Mouse (Mus musculus): ENCODE results near the gene Slc35e1. TPM values are rescaled to one million over a fixed set of nuclear protein-coding genes. Genes with fewer than 3 reads are reported as not detected.

Slc35e1 gene
- 7.9 and 9.8 TPM in 2 replicates for polyA plus RNA-seq (2015; fragmentation: Nextera tagmentation; extraction: Ambion mirVana)

DNA sequence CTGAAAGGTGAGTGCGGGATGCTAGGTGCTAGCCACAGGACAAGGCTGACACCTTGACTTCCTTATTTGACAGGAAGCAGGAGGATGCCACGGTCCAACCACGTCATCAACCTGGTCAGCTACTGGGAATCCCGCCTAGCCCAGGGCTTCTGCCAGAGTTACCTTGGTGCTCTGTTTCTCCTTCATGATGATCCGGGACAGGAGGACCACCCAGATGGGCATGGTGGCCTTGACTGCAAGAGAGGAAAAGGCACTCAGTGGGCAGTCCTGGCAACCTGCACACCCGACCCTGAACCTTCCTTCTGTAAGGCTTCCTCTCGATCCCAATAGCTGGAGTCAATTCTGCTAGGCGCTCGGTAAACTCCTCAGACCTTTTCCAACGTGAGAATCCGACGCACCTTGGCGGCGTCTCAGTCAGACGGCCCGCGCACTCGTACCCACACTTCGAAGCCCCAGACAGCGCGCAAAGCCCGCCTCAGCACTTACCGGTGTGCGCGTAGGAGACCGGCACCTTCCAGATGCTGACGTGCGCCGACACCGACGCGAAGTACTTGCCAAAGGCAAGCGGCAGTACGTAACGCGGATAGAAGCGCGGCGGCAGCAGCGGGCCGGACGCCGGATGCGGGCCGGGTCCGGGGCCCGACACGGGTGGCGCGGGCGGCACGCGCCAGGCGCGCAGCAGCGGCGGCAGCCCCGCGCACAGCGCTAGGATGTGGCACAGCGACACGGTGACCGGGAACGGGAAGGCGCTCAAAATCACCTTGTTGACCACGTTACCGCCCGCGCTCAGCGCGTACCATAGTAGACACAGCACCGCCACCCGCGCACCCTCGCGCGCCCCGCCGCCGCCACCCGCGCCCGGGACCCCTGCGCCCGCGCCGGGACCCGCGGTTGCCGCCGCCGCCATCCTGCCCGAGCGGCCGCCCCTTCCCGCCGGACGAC lies at the start of gene Slc35e1:
Gene Slc35e1, minus strand, starts transcription at position 935 of the 942 bp plus-strand sequence.

DNA sequence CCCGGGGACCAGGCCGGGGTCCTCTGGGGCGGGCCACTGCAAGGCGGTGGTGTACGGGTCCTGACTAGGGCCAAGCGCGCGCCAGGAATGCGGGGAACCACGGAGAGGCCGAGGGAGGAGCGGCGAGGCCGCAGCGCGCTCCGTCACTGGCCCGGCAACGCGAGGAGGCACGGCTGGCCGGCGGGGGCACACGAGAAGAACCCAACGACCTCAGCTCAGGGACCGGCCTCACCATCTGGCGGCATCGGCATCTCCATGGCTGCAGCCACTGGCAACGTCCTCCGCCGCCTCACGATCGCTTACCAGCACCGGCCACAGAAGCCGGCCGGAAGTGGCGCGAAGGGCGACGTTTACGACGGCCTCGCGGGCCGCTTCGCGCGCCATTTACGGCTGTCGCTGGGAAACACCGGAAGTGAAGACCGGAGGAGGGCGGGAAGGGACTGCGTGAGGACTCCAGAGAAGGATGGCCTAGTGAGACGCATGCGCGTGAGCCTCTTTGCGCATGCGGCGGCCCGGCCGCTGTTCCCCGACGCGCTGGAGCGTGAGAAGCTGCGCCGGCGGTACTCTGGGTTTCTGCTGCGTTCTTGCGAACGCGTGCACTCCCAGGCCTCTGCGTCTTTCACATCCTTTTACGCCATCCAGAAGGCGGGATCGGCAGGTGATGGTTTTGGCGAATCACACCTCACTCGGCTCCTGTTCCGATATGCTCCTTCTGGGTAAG lies 17.4 kb downstream of the Slc35e1 start, which contains the start of gene Cherp:
Gene Cherp, minus strand, starts transcription at position 401 of the 721 bp plus-strand sequence.

DNA sequence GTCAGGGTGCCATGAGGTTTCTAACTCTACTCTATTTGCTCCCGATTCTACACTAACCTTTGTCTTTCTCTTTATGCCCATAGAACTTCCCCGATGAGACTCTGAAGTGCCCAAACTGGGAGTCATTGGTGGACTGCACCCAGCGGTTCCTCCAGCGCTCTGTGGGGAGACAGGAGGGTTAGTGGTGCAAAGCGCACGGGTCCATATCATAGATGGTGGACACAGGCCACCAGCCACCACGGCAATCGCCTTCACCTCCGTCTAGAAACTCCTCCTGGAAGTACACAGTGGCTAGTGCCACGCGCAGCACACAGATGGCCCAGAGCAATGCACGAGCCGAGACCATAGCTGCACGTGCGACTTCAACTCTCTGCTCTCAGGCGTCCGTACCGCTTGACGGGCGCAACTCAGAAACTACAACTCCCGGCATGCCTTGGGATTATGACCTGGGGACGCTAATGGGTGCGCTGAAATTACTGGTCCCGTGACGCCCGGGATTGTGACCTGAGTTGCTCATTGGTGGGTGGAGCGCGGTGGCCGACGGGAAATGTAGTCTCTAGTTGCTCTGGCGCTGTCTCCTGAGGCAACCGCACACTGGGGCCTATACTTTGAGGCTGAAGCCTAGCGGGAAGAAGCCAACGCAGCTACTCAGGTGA lies 48.9 kb downstream of the Slc35e1 start, which contains the start of the genes Calr3 and 1700030K09Rik:
Gene Calr3, minus strand, starts transcription at position 533 of the 656 bp plus-strand sequence.
Gene 1700030K09Rik, plus strand, starts transcription at position 543 of the 656 bp plus-strand sequence.

Small RNA genes within 50 kb of the gene (microRNA-seq; reads per million reads assigned to microRNA genes)
- gene Gm28019 (ENCODE audit: borderline replicate concordance, insufficient number of aligned reads), result not detected
- not detected for gene Mir7068 (ENCODE audit: borderline replicate concordance, insufficient number of aligned reads)

Other genes starting within 250 kb of the Slc35e1 start
- 11.5 and 11.9 TPM in 2 replicates for gene Gm10282, start 187.4 kb downstream of the Slc35e1 start, polyA plus RNA-seq (2015; fragmentation: Nextera tagmentation; extraction: Ambion mirVana)
- gene Klf2, start 173.6 kb downstream of the Slc35e1 start, polyA plus RNA-seq (2015; fragmentation: Nextera tagmentation; extraction: Ambion mirVana), result 23.2 and 28.6 TPM in 2 replicates
- gene Eps15l1, start 71.2 kb downstream of the Slc35e1 start, polyA plus RNA-seq (2015; fragmentation: Nextera tagmentation; extraction: Ambion mirVana), result 18.9 and 24.4 TPM in 2 replicates
- gene Calr3, start 48.7 kb downstream of the Slc35e1 start, polyA plus RNA-seq (2015; fragmentation: Nextera tagmentation; extraction: Ambion mirVana), result 3.6 and 5.1 TPM in 2 replicates
- 8.9 and 9.4 TPM in 2 replicates for gene 1700030K09Rik, start 48.7 kb downstream of the Slc35e1 start, polyA plus RNA-seq (2015; fragmentation: Nextera tagmentation; extraction: Ambion mirVana)
- 29.3 and 30.1 TPM in 2 replicates for gene Cherp, start 17.4 kb downstream of the Slc35e1 start, polyA plus RNA-seq (2015; fragmentation: Nextera tagmentation; extraction: Ambion mirVana)
- gene Med26, start 55.7 kb upstream of the Slc35e1 start, polyA plus RNA-seq (2015; fragmentation: Nextera tagmentation; extraction: Ambion mirVana), result 7.4 and 11.5 TPM in 2 replicates
- 138 TPM in 2 replicates for gene Smim7, start 78.5 kb upstream of the Slc35e1 start, polyA plus RNA-seq (2015; fragmentation: Nextera tagmentation; extraction: Ambion mirVana)
- gene Tmem38a, start 79.4 kb upstream of the Slc35e1 start, polyA plus RNA-seq (2015; fragmentation: Nextera tagmentation; extraction: Ambion mirVana), result 21.9 and 28.6 TPM in 2 replicates
- 0.03 and 0.08 TPM in 2 replicates for gene Nwd1, start 154.1 kb upstream of the Slc35e1 start, polyA plus RNA-seq (2015; fragmentation: Nextera tagmentation; extraction: Ambion mirVana)
- gene Sin3b, start 230.7 kb upstream of the Slc35e1 start, polyA plus RNA-seq (2015; fragmentation: Nextera tagmentation; extraction: Ambion mirVana), result 346 and 455 TPM in 2 replicates